25 mouse cellular contexts compared by ENCODE assay signal in the genomic region with DNA sequence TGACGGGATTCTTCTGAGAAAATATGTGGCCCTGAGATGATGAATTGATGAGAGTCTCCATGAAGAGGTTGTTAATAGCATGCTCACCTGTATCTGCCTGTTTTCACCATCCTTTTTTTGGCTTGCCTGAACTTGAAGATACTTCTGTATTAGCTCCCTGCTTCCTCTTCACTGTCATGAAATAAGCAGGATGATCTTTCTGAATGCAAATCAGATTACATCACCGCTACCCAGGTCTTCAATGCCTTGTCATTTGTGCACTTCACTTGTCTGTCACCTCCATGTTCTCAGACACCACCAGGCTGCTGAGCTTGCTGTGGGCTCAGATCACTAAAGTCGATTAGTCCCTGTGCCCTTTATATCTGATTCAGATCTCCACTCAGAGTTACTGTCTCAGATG.
"Had no signal": no experiment of that assay in that cellular context is flagged by ENCODE, and none has a peak within 500 bp of the region (broad histone marks: within the 10 kb centered on the region; RNA-seq: fewer than 3 reads in every experiment).

No protein-coding gene starts in this region.

- H3K4me1 ChIP-seq: hindbrain, embryonic 13.5 days; hindbrain, embryonic 15.5 days; limb, embryonic 12.5 days; liver, embryonic 12.5 days had no signal

- H3K4me3 ChIP-seq: gastrocnemius, adult 2 months; heart, adult 2 months; heart, embryonic 13.5 days; heart, embryonic 15.5 days; hindbrain, embryonic 13.5 days; hindbrain, embryonic 15.5 days; kidney, embryonic 15.5 days; left cerebral cortex, adult 2 months; limb, embryonic 10.5 days; limb, embryonic 12.5 days; liver, embryonic 12.5 days had no signal

- H3K36me3 ChIP-seq: heart, embryonic 13.5 days; heart, embryonic 15.5 days; hindbrain, embryonic 13.5 days; hindbrain, embryonic 15.5 days; kidney, embryonic 15.5 days; limb, embryonic 10.5 days; limb, embryonic 12.5 days; liver, embryonic 12.5 days had no signal

- H3K27me3 ChIP-seq: heart, embryonic 13.5 days; heart, embryonic 15.5 days; hindbrain, embryonic 13.5 days; hindbrain, embryonic 15.5 days; kidney, embryonic 15.5 days; limb, embryonic 12.5 days; liver, embryonic 12.5 days had no signal

- H3K9me3 ChIP-seq: heart, embryonic 13.5 days; heart, embryonic 15.5 days; hindbrain, embryonic 13.5 days; hindbrain, embryonic 15.5 days; kidney, embryonic 15.5 days; limb, embryonic 10.5 days; limb, embryonic 12.5 days; liver, embryonic 12.5 days had no signal

- H3K9ac ChIP-seq: heart, embryonic 13.5 days; heart, embryonic 15.5 days; hindbrain, embryonic 13.5 days; hindbrain, embryonic 15.5 days; kidney, embryonic 15.5 days; limb, embryonic 12.5 days; liver, embryonic 12.5 days had no signal

- H3K4me2 ChIP-seq: heart, embryonic 11.5 days; heart, embryonic 13.5 days; heart, embryonic 15.5 days; hindbrain, embryonic 13.5 days; hindbrain, embryonic 15.5 days; kidney, embryonic 15.5 days; limb, embryonic 12.5 days; liver, embryonic 12.5 days had no signal

- ATAC-seq: hindbrain, postnatal 0 days; intestine, embryonic 16.5 days; liver, embryonic 12.5 days had no signal

- H3K27ac ChIP-seq: gastrocnemius, adult 2 months; heart, adult 2 months; hindbrain, embryonic 13.5 days; hindbrain, embryonic 15.5 days; hindbrain, postnatal 0 days; kidney, embryonic 15.5 days; kidney, postnatal 0 days; left cerebral cortex, adult 2 months; limb, embryonic 10.5 days; limb, embryonic 12.5 days; liver, embryonic 12.5 days had no signal

- DNase-seq: gastrocnemius, adult 2 months; gastrocnemius, postnatal 10 days; gastrocnemius, postnatal 25 days; heart, adult 11 months; heart, adult 2 months; heart, postnatal 14 days; heart, postnatal 36 days; kidney, adult 11 months; kidney, adult 2 months; kidney, adult 9 months; kidney, postnatal 14 days; kidney, postnatal 36 days had no signal
